Mouse (Mus musculus) 3T3-L1 (cell line): ENCODE measurements around the gene Syngr1.
A peak's percentile ranks its signal among the peaks of the same experiment; 100 is the strongest.
"Not testable (repeated sequence)": the region's sequence is repeated elsewhere in the genome, so short reads cannot be mapped to it uniquely, and the experiment has no call there.

Experiments used
- DNase-seq: peaks from one replicate; pipeline ENCODE4 v3.0.0-alpha.2; 2015; ENCODE audit warnings: low read depth, low spot score

Syngr1 gene

DNA sequence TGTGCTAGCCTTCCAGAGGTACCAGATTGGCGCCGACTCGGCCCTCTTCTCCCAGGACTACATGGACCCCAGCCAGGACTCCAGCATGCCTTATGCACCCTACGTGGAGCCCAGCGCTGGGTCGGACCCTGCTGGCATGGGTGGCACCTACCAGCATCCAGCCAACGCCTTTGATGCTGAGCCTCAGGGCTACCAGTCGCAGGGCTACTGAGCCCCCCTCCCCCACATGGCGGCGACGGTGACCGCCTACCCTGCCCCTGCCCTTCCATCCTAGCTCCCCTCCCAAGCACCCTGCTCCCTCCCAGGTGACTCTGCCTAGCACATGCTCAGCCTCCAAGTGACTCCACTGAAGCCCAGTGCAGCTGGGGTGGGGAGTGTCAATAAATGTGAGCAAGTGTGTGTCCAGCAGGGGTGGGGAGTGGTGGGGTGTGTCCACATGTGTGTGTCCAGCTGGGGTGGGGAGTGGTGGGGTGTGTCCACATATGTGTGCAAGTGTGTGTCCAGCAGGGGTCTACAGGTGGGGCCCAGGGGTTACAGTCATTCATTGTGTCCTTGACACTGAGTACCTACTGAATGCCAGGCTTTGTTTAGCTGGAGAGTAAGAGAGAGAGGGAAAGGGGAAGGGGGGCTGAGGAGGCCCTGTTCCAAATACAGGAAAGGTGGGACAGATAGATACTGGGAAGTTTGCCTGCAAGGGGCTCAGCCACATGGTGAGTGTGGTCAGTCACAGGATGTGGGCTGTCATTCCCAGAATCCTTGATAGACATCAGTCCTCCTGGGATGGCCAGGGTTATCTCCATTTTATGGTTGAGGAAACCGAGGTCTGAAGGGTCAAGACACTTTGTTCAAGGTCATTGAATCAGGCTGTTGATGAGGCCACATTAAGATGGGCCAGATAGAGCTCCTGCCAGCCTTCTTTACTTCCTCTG, 25.0 kb downstream of the Syngr1 start:
- no peak for DNase-seq

DNA sequence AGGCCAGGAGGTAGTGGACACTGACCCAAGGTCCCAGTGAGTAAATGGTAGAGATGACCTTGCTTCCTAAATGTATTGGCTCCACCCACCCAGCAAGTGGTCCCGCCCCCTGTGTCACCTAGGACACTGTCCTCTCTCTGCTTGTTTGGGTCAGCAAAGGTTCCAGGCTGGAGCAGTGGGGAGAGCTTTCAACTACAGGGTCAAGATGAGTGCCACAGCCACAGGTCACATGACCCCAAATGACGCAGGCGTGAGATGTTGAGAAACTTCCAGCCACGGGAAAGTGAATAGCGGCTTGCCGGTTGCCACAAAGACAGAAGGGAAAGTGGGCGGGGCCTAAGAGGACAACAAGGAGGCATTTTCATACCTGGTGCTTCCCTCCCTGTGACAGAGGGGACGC, 26.0 kb downstream of the Syngr1 start:
- no peak for DNase-seq

DNA sequence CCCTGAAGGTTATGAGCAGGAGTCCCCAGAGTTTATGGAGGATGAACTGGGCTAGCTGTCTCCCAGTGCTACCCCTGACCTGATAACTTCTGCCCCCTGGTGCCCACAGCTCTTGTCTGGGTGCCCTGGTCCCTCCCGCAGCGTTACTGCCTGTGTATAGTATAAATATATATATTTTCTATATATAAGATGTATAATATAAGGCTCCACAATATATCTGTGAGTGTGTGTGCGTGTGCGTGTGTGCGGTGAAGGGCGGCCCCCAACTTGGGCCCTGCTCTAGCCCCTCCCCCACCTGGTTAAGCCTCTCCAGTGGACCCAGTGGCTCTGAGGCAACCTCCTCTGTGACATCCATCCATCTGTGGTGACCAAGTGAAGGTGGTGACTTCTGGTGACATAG, 27.9 kb downstream of the Syngr1 start:
- DNase-seq, result no peak

DNA sequence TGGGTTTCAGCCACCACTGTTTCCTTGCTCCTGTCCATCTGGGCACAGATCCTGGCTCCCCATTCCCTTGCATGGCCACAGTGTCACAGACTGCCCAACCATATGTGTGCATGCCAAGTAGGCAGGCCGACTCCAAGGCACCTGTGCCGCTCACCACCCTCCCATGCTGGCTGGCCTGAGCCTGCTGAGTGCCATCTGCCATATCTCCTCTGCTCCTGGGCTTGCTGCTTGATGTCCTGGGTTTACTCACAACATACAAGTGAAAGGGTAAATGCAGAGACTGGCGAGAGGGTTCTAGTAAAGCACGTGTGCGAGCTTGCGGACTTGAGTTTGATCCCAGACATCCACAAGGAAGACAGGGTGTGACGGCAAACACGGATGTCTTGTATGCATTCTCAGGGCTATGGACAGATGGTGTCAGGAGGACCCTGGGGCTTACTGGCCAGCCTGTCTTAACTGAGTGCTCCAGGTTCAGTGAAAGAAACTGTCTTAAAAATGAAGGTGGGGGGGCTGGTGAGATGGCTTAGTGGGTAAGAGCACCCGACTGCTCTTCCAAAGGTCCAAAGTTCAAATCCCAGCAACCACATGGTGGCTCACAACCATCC, 30.7 kb downstream of the Syngr1 start:
- no peak for DNase-seq

DNA sequence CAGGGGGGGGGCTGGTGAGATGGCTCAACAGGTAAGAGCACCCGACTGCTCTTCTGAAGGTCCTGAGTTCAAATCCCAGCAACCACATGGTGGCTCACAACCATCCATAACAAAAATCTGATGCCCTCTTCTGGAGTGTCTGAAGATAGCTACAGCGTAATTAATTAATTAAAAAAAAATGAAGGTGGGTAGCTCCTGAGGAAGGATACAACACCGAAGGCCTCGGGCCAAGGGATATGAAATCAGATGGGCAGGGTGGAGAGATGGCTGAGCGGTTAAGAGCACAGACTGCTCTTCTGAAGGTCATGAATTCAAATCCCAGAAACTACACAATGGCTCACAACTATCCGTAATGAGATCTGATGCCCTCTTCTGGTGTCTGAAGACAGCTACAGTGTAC, 31.3 kb downstream of the Syngr1 start:
- not testable (repeated sequence) for DNase-seq

DNA sequence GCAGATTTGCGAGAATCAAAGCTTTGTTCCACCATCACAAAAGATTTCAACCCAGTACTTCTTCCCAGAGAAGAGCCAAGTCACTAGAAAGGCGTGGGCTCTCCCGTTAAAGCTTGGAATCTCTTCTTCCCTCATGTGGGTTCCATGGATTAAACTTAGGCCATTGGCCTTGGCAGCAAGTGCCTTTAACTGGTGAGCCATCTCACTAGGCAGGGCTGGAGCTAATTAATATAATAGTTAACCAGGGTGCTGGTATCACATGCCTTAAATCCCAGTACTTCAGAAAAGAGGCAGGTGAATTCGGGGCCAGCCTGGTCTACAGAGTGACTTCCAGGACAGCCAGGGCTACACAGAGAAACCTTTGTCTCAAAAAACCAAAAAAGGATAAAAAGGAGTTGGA, 33.5 kb downstream of the Syngr1 start:
- no peak for DNase-seq

DNA sequence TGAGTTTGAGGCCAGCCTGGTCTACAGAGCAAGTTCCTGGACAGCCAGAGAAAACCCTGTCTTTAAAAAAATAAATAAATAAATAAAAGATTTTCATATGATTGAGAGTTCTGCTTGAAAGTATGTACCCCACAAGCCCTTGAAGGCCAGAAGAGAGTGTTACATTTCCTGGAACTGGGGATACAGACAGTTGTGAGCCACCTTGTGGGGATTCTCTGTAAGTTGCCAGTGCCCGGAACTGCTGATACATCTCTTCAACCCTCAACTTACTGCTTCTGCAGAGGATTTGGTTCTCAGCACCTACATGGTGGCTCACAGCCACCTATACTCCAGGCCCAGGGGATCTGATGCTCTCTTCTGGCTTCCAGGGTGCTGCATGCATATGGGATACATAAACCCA, 36.1 kb downstream of the Syngr1 start:
- DNase-seq, result peak; percentile 65

DNA sequence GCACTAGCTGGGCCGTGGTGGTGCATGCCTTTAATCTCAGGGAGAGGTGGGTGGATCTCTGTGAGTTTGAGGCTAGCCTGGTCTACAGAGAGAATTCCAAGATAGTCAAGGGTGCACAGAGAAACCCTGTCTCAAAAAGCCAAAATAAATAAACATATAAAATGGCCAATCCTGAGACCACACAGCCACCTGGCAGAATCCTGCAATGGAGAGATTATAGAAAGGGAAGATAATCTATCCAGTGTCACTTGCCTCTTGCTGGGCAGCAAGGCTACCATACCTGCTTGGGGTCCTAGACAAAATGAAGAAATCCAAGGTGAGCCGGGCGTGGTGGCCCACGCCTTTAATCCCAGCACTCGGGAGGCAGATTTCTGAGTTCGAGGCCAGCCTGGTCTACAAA, 38.8 kb downstream of the Syngr1 start:
- no peak for DNase-seq

DNA sequence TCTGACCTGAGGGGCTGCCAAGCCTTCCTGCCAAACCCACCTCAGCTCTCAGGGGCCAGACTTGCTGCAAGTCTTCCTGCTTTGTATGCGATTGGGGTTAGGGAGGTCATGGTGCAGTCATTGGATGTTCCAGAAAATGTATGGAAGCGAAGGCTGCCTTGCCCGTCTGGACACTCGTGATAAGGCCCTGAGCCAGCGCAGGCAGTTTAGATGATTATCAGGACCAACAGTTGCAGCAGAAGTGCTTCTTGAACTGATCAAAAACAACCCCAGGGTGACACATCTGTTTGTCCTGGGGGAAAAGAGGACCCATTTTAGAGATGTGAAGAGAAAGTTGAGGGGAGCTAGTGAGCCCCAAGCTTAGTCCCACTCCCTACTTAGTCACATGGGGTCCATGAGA, 39.6 kb downstream of the Syngr1 start:
- DNase-seq, result no peak

DNA sequence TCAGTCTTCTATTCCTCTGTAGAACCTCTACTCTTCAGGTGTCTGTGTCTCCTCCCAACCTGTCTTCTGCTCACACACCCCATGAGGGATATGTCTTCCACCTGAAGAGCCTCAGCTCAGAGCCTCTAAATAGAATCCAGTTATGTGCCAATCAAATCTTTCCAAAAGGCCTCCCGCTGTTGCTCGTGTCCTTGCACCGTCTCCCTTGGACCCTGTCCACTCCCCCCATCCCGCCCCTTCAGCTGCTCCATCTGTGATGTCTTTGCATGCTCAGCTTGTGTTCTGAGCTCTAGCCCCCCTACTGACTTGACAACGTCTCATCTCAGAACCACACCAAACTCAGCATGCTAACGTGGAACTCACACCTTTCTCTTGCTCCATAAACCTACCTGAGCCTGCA, 40.3 kb downstream of the Syngr1 start:
- no peak for DNase-seq

DNA sequence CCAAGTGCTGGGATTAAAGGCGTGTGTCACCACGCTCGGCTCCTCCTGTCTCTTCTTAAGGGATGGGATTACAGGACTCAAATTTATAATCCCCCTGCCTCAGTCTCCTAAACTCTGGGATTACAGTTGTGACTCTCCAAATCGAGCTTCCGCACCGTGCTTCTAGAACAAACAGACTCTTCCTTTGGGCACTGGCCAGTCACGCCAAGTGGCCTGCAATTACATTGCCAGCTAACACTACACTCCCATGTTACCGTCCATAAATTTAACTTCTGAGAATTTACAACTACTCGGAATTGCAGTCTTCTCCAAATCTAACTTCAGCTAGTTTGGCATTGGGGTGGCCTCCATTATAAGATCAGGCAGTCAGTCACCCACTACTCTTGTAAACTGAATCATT, 41.3 kb downstream of the Syngr1 start:
- no peak for DNase-seq

DNA sequence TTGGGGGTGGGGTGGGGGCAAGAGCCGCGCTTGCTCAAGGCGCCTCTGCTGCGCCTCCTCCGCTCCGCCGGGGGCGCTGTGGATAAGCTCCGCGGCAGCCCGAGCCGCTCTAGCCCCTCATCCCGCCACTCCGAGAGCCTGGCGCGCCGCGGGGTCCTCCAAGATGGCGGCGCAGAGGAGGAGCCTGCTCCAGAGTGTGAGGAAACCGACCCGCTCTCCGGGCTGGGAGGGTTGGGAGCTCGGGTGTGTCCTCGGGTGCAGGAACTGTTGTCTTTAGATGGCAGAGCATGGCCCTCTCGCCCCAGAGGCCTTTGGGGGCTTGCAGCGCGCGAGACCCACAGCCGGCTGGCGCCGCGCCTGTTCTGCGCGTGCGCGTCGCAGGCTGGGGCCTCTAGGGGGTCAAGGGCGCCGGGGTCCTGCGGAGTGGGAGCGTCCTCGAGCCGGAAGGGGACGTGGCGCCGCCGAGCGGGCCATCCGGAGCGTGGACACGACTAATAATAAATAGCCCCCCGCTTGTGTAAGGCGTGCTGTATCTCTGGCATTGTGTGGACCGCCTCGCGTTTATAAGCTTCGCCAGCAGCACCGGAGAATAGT, 42.0 kb downstream of the Syngr1 start, which contains the start of gene Tab1:
TSS of gene Tab1 (plus strand) at position 135 of the 594 bp plus-strand sequence.
- DNase-seq, result peak; percentile 83

DNA sequence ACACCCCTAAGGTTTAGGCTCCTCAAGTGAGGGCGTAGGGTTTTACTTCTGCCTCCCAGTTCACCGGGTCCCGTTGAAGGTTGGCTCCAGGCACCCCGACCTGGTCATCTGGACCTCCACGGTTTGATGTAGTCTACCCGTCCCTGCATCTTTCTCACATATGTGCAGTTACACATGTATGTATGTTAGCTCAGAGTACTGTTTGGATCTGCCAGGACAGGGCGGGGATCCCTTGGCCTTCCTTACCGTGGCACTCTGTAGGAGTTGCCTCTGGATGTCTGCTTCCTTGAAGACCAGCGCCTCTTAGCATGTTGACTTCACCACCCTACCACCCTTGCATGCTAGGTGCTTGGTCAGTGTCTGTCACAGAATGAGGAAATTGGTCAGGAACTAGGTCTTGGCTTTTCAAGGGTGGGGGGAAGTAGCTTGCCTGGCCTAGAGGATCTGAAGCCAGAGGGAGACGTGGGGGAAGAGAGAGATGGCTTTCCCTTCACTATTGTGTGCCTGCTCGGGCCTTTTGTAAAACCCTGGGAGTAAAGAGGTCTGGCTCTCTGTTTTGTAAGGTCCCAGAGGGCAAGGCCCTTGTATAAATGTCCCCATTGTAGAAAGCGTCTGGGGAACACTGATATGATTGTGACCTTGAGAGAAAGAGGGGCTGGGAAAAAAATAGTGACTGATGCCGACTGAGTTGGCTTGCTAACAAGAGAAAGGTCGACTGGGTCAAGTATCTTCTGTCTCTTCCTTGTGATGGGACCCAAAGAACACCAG, 42.7 kb downstream of the Syngr1 start:
- no peak for DNase-seq

DNA sequence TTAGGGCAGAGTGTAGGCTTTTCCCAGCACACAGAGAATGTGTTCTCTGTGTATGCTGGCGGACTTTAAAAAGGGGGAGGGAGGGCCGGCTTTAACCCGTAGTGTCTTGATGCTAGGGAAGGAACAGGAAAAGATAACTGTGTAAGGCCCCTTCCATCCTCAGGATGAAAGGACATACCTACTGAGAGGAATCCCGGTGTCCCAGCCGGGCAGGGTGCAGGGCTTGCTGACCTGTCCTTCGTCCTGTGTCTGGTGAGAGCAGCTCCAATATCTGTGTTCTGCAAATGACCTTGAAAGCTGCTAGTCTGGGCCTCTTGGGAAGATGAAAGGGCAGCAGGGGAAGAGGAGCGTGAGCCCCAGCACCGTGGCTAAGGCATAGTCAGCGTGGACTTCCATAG, 43.3 kb downstream of the Syngr1 start:
- DNase-seq, result no peak

DNA sequence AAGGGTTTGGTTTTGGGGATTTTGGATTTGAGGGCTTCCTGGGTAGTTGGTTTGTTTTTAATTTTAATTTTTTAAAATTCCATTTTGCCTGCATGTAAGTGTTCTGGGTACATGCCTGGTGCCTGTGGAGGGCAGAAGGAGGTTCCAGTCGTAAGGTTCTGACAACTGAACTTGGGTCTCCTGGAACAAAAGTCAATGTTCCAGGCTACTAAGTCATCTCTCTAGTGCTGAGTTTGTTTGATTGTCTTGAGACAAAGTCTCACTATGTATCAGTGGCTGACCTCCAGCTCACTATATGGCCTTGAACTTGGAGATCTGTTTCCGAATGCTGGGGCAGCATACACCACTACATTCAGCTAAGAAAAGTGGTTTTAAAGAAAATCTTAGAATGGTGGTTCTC, 44.4 kb downstream of the Syngr1 start:
- no peak for DNase-seq

DNA sequence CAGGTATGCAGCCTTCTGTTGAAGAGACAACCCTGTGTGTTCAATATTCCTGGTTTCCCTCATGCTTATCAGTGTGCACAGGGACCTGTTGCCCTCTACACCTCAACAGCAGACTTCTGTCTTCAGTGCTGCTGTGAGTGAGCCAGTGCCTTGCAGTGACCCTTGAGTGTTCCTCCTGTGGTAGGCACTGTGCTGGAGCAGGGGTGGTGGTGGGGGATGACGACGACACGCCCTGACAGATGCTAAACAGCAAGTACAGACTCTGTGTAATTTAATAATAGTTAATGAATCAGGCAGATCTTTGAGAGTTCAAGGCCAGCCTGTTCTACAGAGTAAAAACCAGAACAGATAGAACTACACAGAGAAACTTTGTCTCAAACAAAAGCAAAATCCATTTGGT, 45.5 kb downstream of the Syngr1 start:
- DNase-seq, result no peak

DNA sequence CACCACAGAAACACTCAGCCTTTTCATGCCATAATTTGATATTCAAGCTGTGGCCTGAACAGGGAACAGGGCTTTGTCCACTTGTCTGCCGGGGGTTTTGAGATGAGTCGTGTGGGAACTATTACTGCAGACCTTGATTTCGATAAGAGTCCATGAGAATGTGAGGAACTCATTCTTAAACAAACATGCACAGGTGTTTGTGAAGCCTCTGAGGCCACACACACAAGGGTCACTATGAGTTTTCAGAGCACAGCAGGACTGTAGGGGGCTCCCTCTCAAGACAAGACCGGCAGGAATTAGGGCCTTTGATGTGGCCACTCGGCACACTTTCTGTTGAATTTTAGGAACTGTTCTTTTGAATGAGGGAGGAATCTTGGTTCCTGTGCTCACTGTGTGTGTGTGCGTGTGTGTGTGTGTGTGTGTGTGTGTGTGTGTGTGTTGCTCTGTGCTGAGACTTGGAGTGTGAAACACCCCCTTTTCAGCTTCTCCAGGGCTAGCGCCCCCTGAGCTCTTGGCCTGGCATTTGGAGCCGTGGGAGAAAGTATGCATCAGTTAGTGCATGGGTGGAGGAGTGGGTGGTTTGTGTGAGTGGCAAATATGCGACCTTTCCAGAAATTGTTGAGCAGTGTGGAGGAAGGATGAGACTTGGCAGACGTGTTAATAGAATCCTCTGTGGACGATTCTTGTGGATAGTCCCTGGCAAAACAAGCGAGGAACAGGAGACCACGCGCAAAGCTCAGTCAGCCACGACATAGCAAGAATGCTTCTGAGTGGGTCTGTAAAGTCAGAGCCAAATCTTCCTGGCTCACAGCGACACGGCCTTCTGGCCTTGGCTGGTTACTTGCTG, 47.0 kb downstream of the Syngr1 start:
- peak; percentile 80 for DNase-seq

DNA sequence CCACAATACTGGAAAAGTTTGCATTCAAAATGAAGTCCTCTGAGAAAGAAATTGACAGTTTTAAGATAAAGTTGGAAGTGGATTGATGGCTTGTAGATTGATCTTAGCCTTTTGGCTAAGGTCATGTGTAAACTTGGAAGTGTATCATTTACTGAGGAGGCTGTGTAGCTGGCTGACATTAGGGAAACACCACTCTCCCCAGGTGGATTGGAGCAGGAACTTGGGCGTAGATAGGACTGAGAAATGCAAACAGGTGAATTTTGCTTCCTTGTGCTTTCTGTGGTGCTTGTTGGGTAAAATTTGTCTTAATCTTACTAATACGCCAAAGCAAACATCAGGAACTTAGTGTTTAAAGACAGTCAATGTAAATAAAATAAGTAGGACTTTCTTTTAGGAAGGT, 49.2 kb downstream of the Syngr1 start:
- no peak for DNase-seq

DNA sequence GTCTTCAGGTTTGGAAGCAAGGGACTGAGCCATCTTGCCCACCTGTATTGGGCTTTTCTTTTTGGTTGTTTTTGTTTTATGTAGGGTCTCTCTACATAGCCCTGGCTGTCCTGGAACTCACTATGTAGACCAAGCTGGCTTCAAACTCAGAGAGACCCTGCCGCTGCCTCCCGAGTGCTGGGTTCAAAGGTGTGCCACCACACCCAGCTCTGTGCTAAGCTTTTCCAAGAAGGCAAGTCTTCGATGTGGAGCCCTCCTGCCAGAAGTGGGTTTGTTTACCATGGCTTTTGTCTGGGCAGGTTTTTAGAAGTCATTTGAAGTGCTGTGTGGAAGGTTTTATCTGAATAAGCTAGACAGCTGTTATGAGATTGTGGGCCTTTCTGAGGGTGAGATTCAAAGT, 49.7 kb downstream of the Syngr1 start:
- no peak for DNase-seq

DNA sequence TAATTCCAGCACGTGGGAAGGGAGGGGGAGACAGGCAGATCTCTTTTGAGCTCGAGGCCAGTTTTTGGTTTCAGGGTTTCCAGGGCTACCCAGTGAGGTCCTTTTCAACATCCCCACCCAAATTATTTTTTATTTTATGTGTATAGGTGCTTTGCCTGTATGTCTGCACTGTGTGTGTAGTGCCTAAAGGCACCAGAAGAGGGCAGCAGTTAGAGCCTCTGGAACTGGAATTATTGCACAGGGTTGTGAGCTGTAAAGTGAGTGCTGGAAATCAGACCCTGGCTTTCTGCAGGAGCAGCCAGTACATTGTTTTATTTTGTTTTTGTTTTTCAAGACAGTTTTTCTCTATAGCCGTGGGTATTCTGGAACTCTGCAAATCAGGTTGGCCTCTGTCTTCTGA, 51.0 kb downstream of the Syngr1 start:
- peak; percentile 29 for DNase-seq

DNA sequence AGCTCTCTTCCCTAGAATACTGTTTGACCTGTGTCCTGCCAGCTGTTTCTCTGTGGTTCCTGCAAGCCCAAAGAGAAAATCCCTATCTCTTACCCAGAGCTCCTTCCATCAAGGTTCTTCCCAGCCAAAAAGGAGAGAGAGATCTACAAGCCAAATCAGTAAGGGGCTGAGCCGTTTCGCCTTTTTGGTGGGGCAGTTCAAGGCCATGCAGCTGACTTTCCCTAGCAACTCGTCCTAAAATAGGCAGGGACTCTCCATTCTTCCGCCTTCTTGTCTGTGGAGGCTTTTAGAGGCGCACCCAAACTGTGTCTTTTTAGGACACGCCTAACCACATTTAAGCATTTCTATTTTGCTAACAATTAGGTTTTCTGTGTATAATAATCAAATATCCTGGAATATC, 52.6 kb downstream of the Syngr1 start:
- no peak for DNase-seq
